Mouse (Mus musculus): ENCODE measurements around the gene Aff3. TPM values are rescaled to one million over a fixed set of nuclear protein-coding genes. Genes with fewer than 3 reads are reported as not detected.

The Aff3 gene
- polyA plus RNA-seq, 1 experiment from 2014 or later = 0.67 TPM

DNA sequence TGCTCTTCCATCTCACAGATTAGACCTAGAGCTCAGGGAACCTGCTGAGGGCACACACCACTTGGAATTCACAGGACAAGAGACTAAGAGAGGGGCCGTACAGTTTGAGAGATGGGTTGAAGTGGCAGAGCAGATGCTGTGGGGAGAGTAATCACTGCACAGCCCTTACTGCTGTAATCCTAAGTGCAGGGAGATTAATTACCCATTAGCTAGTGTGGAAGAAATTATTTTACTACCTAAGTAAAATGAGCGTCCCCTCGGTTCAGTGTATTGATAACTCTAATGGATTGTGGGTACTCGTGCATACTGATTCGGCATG is 478.6 kb downstream of the Aff3 start:
- H3K27ac ChIP-seq (replicated peaks) = no peak overlapping the region
- H3K9ac ChIP-seq = no peak overlapping the region
- H3K4me1 ChIP-seq (replicated peaks) = no peaks in the 10 kb centered on the region
- no peaks in the 10 kb centered on the region for H3K36me3 ChIP-seq (replicated peaks)
- 75% methylated on average over 5 of the region's 5 CpGs for WGBS (ENCODE audit: insufficient replicate concordance)
- no peaks in the 10 kb centered on the region for H3K27me3 ChIP-seq
- ATAC-seq (ENCODE audit: insufficient read depth) = no peak
- H3K4me2 ChIP-seq = no peak overlapping the region
- H3K9me3 ChIP-seq (replicated peaks) = no peaks in the 10 kb centered on the region
- no peak overlapping the region for H3K4me3 ChIP-seq (replicated peaks)

- Histone ChIP-seq H3K36me3 (replicated peaks) (no peaks in the 10 kb centered on the region), H3K27me3 (no peaks in the 10 kb centered on the region), H3K27ac (replicated peaks) (no peak overlapping the region), H3K4me3 (replicated peaks) (no peak overlapping the region), H3K4me2 (no peak overlapping the region), H3K9me3 (replicated peaks) (no peaks in the 10 kb centered on the region), H3K9ac (no peak overlapping the region), H3K4me1 (replicated peaks) (no peaks in the 10 kb centered on the region)
- no peak for ATAC-seq (ENCODE audit: insufficient read depth)
- 45% methylated on average over 17 of the region's 17 CpGs for WGBS (ENCODE audit: insufficient replicate concordance)
These were observed 479.1 kb downstream of the Aff3 start for GRCm38 (mm10) chr1:38185517-38186226.

- Histone ChIP-seq H3K27ac (replicated peaks) (no peak overlapping the region), H3K4me2 (no peak overlapping the region), H3K36me3 (replicated peaks) (no peaks in the 10 kb centered on the region), H3K9me3 (replicated peaks) (no peaks in the 10 kb centered on the region), H3K4me1 (replicated peaks) (no peaks in the 10 kb centered on the region), H3K4me3 (replicated peaks) (no peak overlapping the region), H3K9ac (no peak overlapping the region), H3K27me3 (no peaks in the 10 kb centered on the region)
- 70% methylated on average over 15 of the region's 15 CpGs for WGBS (ENCODE audit: insufficient replicate concordance)
- no peak for ATAC-seq (ENCODE audit: insufficient read depth)
These were observed 483.7 kb downstream of the Aff3 start for GRCm38 (mm10) chr1:38181020-38181550.

DNA sequence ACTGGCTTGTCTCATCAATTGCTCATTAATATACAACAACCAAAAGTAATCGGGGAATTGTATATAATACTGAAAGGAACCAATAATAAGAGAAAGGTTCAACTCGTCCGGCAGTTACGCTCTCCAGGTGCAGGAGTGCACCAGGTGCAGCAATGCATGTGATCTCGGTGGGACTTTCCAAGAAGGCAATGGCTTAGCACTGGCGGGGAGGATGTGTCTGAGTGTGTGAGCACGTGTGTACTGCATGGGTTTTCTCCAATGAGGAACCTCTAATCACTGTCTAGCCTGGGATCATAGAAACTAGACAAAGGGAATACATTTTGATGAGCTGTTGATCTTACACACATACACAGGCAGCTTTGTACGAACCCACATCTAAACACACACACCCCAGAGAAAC is 485.8 kb downstream of the Aff3 start:
- Histone ChIP-seq H3K4me1 (replicated peaks) (no peaks in the 10 kb centered on the region), H3K4me2 (no peak overlapping the region), H3K4me3 (replicated peaks) (no peak overlapping the region), H3K27me3 (no peaks in the 10 kb centered on the region), H3K9ac (no peak overlapping the region), H3K36me3 (replicated peaks) (no peaks in the 10 kb centered on the region), H3K9me3 (replicated peaks) (no peaks in the 10 kb centered on the region), H3K27ac (replicated peaks) (no peak overlapping the region)
- no peak for ATAC-seq (ENCODE audit: insufficient read depth)
- WGBS (ENCODE audit: insufficient replicate concordance) = 74% methylated on average over 8 of the region's 8 CpGs

DNA sequence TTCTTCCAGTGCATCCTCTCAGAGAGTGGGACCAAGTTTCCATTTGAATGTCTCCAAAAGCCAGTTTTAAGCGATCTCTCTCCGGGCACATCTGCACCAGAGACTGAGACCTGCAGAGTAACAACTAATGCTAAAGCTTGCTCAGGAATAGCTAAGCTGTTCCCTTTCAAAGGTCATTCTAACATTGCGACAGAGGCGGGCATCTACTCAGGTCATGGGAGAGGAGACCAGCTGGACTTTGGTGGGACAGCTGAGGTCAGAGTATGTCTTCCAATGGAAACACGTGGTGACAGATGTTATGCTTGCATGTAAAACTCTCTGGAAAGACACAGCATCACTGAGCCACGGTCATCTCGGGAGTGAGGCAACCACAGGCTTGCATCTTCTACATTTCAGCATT is 488.7 kb downstream of the Aff3 start:
- Histone ChIP-seq H3K4me3 (replicated peaks) (no peak overlapping the region), H3K4me2 (no peak overlapping the region), H3K27me3 (no peaks in the 10 kb centered on the region), H3K9me3 (replicated peaks) (no peaks in the 10 kb centered on the region), H3K36me3 (replicated peaks) (no peaks in the 10 kb centered on the region), H3K9ac (no peak overlapping the region), H3K27ac (replicated peaks) (no peak overlapping the region), H3K4me1 (replicated peaks) (no peaks in the 10 kb centered on the region)
- ATAC-seq (ENCODE audit: insufficient read depth) = peak; percentile 76
- 54% methylated on average over 7 of the region's 7 CpGs for WGBS (ENCODE audit: insufficient replicate concordance)

GRCm38 (mm10) chr1:38171874-38172273 is 492.9 kb downstream of the Aff3 start:
- Histone ChIP-seq H3K9ac (no peak overlapping the region), H3K4me2 (no peak overlapping the region), H3K27me3 (no peaks in the 10 kb centered on the region), H3K4me1 (replicated peaks) (no peaks in the 10 kb centered on the region), H3K27ac (replicated peaks) (no peak overlapping the region), H3K36me3 (replicated peaks) (no peaks in the 10 kb centered on the region), H3K4me3 (replicated peaks) (no peak overlapping the region), H3K9me3 (replicated peaks) (no peaks in the 10 kb centered on the region)
- ATAC-seq (ENCODE audit: insufficient read depth) = no peak
- WGBS (ENCODE audit: insufficient replicate concordance) = 63% methylated on average over 4 of the region's 4 CpGs

DNA sequence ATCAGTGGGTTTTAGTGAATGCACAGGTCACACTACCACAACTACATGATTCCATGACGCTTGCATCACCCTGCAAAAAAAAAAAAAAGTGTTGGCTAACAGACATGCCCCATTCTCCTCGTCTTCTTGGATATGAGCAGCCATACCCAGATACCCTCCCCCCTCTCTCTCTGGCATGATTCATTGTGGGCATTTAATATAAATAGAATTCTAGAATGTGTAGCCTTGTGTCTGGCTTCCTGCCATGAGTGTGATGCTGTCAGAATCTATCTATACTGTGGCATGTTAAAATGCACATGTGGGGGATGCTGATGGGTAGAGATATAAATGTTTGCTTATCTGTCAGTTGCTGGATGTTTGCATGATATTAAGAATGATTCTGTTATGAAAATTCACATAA is 499.1 kb downstream of the Aff3 start:
- ATAC-seq (ENCODE audit: insufficient read depth) = no peak
- Histone ChIP-seq H3K4me3 (replicated peaks) (no peak overlapping the region), H3K9me3 (replicated peaks) (no peaks in the 10 kb centered on the region), H3K27ac (replicated peaks) (no peak overlapping the region), H3K9ac (no peak overlapping the region), H3K36me3 (replicated peaks) (no peaks in the 10 kb centered on the region), H3K27me3 (no peaks in the 10 kb centered on the region), H3K4me1 (replicated peaks) (no peaks in the 10 kb centered on the region), H3K4me2 (no peak overlapping the region)
- WGBS (ENCODE audit: insufficient replicate concordance) = 41% methylated on average over 2 of the region's 2 CpGs

DNA sequence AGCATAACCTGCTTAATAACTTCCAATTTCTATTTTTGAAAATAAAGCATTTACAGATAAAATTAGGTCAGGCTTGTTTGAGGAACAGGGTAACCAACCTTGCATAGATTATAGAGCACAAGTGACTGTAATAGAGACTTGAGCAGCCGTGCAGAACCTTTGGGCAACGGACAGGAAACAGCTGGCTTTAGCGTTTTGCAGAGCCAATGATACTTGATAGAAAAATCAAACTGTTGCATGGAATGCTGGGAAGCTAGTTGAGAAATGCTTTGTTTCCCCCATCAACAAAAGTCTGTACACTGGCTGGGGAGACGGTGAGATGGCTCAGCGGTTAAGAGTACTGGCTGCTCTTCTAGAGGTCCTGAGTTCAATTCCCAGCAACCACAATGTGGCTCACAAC is 514.7 kb downstream of the Aff3 start:
- H3K27ac ChIP-seq (replicated peaks) = no peak overlapping the region
- no peaks in the 10 kb centered on the region for H3K4me1 ChIP-seq (replicated peaks)
- H3K9me3 ChIP-seq (replicated peaks) = no peaks in the 10 kb centered on the region
- H3K36me3 ChIP-seq (replicated peaks) = no peaks in the 10 kb centered on the region
- no peak overlapping the region for H3K4me3 ChIP-seq (replicated peaks)
- WGBS (ENCODE audit: insufficient replicate concordance) = 60% methylated on average over 5 of the region's 5 CpGs
- H3K27me3 ChIP-seq = no peaks in the 10 kb centered on the region
- H3K9ac ChIP-seq = no peak overlapping the region
- no peak overlapping the region for H3K4me2 ChIP-seq
- ATAC-seq (ENCODE audit: insufficient read depth) = no peak

GRCm38 (mm10) chr1:38146008-38146407 is 518.7 kb downstream of the Aff3 start:
- no peak overlapping the region for H3K9ac ChIP-seq
- H3K27ac ChIP-seq (replicated peaks) = no peak overlapping the region
- H3K4me3 ChIP-seq (replicated peaks) = no peak overlapping the region
- no peak for ATAC-seq (ENCODE audit: insufficient read depth)
- H3K9me3 ChIP-seq (replicated peaks) = no peaks in the 10 kb centered on the region
- no peaks in the 10 kb centered on the region for H3K36me3 ChIP-seq (replicated peaks)
- no peak overlapping the region for H3K4me2 ChIP-seq
- H3K27me3 ChIP-seq = no peaks in the 10 kb centered on the region
- 72% methylated on average over 4 of the region's 4 CpGs for WGBS (ENCODE audit: insufficient replicate concordance)
- H3K4me1 ChIP-seq (replicated peaks) = no peaks in the 10 kb centered on the region

DNA sequence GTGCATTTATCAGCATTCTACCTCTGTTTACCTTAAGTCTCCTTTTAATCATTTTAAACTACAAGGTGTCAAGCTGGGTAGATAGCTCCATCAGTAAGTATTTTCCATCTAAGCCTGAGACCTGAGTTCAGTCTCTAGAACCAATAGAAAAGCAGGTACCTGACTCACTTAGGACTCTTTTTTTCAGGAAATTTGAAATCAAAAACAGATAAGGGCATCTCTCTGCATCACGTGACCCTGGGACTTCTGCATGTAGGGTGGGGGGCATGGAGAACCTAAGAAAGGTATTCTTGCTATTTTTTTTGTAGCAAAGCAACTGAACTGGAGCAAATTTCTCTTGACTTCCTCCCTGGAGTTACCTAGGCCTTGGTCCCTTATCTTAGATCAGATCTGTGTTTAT is 523.4 kb downstream of the Aff3 start:
- Histone ChIP-seq H3K4me3 (replicated peaks) (no peak overlapping the region), H3K4me1 (replicated peaks) (no peaks in the 10 kb centered on the region), H3K9me3 (replicated peaks) (no peaks in the 10 kb centered on the region), H3K36me3 (replicated peaks) (no peaks in the 10 kb centered on the region), H3K9ac (no peak overlapping the region), H3K27ac (replicated peaks) (no peak overlapping the region), H3K4me2 (no peak overlapping the region), H3K27me3 (no peaks in the 10 kb centered on the region)
- ATAC-seq (ENCODE audit: insufficient read depth) = no peak
- 53% methylated on average over 1 of the region's 1 CpGs for WGBS (ENCODE audit: insufficient replicate concordance)

- Histone ChIP-seq H3K27ac (replicated peaks) (no peak overlapping the region), H3K4me1 (replicated peaks) (no peaks in the 10 kb centered on the region), H3K4me3 (replicated peaks) (no peak overlapping the region), H3K9me3 (replicated peaks) (no peaks in the 10 kb centered on the region), H3K4me2 (no peak overlapping the region), H3K36me3 (replicated peaks) (no peaks in the 10 kb centered on the region), H3K27me3 (no peaks in the 10 kb centered on the region), H3K9ac (no peak overlapping the region)
- no peak for ATAC-seq (ENCODE audit: insufficient read depth)
- WGBS (ENCODE audit: insufficient replicate concordance) = 51% methylated on average over 2 of the region's 2 CpGs
These were observed 523.8 kb downstream of the Aff3 start for GRCm38 (mm10) chr1:38140911-38141310.

- Histone ChIP-seq H3K4me1 (replicated peaks) (no peaks in the 10 kb centered on the region), H3K4me2 (no peak overlapping the region), H3K36me3 (replicated peaks) (no peaks in the 10 kb centered on the region), H3K9me3 (replicated peaks) (no peaks in the 10 kb centered on the region), H3K9ac (no peak overlapping the region), H3K27ac (replicated peaks) (no peak overlapping the region), H3K27me3 (no peaks in the 10 kb centered on the region), H3K4me3 (replicated peaks) (no peak overlapping the region)
- 40% methylated on average over 2 of the region's 2 CpGs for WGBS (ENCODE audit: insufficient replicate concordance)
- ATAC-seq (ENCODE audit: insufficient read depth) = no peak
These were observed 525.4 kb downstream of the Aff3 start for GRCm38 (mm10) chr1:38139396-38139795.

Data from liver, embryonic 15.5 days (tissue).